Mouse (Mus musculus) ES-Bruce4 (cell line): ENCODE results near the gene Acvrl1. TPM values are rescaled to one million over a fixed set of nuclear protein-coding genes. Genes with fewer than 3 reads are reported as not detected.
A peak's percentile ranks its signal among the peaks of the same experiment; 100 is the strongest.

ENCODE experiments used
- H3K27ac ChIP-seq: 2 replicates; pipeline ENCODE4 v1.5.1; 2012; ENCODE audit warnings: low read length, inconsistent platforms; ENCODE audit not compliant: insufficient read depth
- H3K27me3 ChIP-seq: 2 replicates; pipeline ENCODE4 v1.6.1; 2012; ENCODE audit warnings: mild to moderate bottlenecking, low read length, inconsistent platforms; ENCODE audit not compliant: control insufficient read depth, poor library complexity, insufficient read depth, severe bottlenecking
- H3K36me3 ChIP-seq: 2 replicates; pipeline ENCODE4 v1.6.1; 2012; ENCODE audit warnings: inconsistent platforms, mild to moderate bottlenecking, low read length, moderate library complexity; ENCODE audit not compliant: control insufficient read depth, poor library complexity, insufficient read depth, severe bottlenecking
- H3K4me1 ChIP-seq: one replicate; pipeline ENCODE4 v1.8.1; 2011; ENCODE audit warnings: low read length; ENCODE audit not compliant: control insufficient read depth, insufficient read depth
- H3K4me3 ChIP-seq: 2 replicates; pipeline ENCODE4 v1.5.1; 2011; ENCODE audit warnings: low read depth, mild to moderate bottlenecking, low read length
- H3K9ac ChIP-seq: 2 replicates; pipeline ENCODE4 v1.6.1; 2012; ENCODE audit warnings: low read depth, mild to moderate bottlenecking, inconsistent platforms; ENCODE audit not compliant: poor library complexity, severe bottlenecking
- H3K9me3 ChIP-seq: replicated peaks from 2 replicates; pipeline ENCODE4 v1.6.1; 2012; ENCODE audit warnings: mild to moderate bottlenecking, low read length, inconsistent platforms; ENCODE audit not compliant: control insufficient read depth, poor library complexity, insufficient read depth, severe bottlenecking
- CTCF ChIP-seq: IDR thresholded peaks from one replicate; pipeline ENCODE4 v1.8.1; 2011; ENCODE audit warnings: low read depth, low read length
- EP300 ChIP-seq: IDR thresholded peaks from 2 replicates; pipeline ENCODE4 v1.6.1; 2011; ENCODE audit warnings: low read depth, low read length; ENCODE audit not compliant: insufficient read depth
- POLR2A ChIP-seq: IDR thresholded peaks from one replicate; pipeline ENCODE4 v1.8.1; 2011; ENCODE audit warnings: low read length; ENCODE audit not compliant: insufficient read depth
- polyA plus RNA-seq: library from polyadenylated mRNA; stranded (reverse); fragments of >200 nt; gene quantifications from 2 replicates; pipeline ENCODE4 v1.2.4, GENCODE M21; 2011; ENCODE audit warnings: low read depth; ENCODE audit not compliant: missing spikeins, insufficient read depth, insufficient read length

Acvrl1 gene
- polyA plus RNA-seq, 1 experiment: 2.7 TPM

DNA sequence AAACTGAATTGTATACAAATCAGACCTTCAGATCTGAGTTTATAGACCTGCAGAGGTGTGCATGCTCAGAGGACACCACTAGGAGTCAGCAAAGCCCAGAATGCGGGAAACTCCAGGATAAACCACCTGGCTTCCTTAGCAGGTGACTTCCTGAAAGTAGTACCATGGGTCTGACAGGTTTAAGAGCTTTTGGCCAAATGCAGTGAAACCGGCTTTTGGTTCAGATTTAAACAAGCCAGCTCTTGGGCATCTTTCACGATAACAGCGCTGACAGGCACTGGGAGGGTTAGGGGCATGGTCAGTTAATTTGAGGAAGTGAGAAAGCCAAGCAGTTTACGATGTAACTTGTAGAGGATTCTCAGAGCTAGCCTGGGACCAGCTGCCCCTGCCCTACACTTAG lies 59.6 kb downstream of the Acvrl1 start:
- no peaks in the 10 kb centered on the region for H3K36me3 ChIP-seq

DNA sequence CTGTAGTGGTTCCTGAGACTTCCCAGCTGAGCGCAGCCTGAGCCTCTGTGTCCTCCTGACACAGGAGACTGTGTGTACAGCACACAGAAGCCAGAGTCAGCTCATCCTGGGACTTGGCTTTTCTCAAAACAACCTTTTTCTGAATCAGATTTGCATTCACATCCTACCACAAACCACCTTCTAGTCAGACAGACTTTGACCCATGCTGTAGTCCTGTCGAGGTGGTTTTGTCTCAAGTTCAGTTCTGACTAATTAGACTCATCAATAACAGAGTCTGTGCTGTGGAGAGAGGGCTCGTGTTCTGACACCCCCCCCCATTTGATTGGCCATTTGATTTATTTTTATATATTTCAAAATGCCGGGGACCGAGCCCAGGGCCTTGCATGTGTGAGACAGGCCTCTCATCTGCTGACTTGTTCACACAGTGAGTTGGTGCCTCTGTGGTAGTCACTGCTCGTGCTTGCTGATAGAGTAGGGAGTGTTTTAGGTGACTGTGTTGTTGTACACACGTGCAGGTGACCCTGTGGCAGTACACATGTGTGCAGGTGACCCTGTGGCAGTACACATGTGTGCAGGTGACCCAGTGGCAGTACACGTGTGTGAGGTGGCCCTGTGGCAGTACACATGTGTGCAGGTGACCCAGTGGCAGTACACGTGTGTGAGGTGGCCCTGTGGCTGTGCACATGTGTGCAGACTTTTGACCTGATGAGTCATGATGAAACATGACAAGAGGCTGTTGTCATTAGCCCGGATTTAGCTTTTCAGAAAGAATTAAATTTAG lies 61.8 kb downstream of the Acvrl1 start:
- no peaks in the 10 kb centered on the region for H3K27me3 ChIP-seq
- no peaks in the 10 kb centered on the region for H3K9me3 ChIP-seq
- no peak overlapping the region for H3K27ac ChIP-seq
- no peak overlapping the region for H3K9ac ChIP-seq
- no peak overlapping the region for H3K4me3 ChIP-seq
- peaks cover 6% of the 10 kb centered on the region; the same call in 1 of the 2 replicates for H3K36me3 ChIP-seq
- H3K4me1 ChIP-seq: no peaks in the 10 kb centered on the region
- TF ChIP-seq CTCF (no peak), POLR2A (no peak), EP300 (no peak)

More for the DNA sequence above, 59.6 kb downstream of the Acvrl1 start:
- Histone ChIP-seq H3K9ac (no peak overlapping the region), H3K4me3 (no peak overlapping the region), H3K27ac (no peak overlapping the region), H3K4me1 (no peaks in the 10 kb centered on the region), H3K27me3 (no peaks in the 10 kb centered on the region), H3K9me3 (no peaks in the 10 kb centered on the region)
- no peak for TF ChIP-seq POLR2A
- peak; percentile 17 for TF ChIP-seq CTCF
- no peak for TF ChIP-seq EP300

- TF ChIP-seq EP300 (no peak), CTCF (no peak), POLR2A (no peak)
- H3K4me3 ChIP-seq: no peak overlapping the region
- H3K9ac ChIP-seq: no peak overlapping the region
- H3K27me3 ChIP-seq: no peaks in the 10 kb centered on the region
- H3K27ac ChIP-seq: no peak overlapping the region
- H3K9me3 ChIP-seq: no peaks in the 10 kb centered on the region
- H3K36me3 ChIP-seq: peaks cover 6% of the 10 kb centered on the region; the same call in 1 of the 2 replicates
- no peaks in the 10 kb centered on the region for H3K4me1 ChIP-seq
These were observed 62.4 kb downstream of the Acvrl1 start for GRCm38 (mm10) chr15:101190762-101191150.

GRCm38 (mm10) chr15:101191459-101192259 lies 63.3 kb downstream of the Acvrl1 start:
- Histone ChIP-seq H3K27me3 (no peaks in the 10 kb centered on the region), H3K9me3 (no peaks in the 10 kb centered on the region), H3K27ac (no peak overlapping the region), H3K9ac (no peak overlapping the region), H3K4me3 (no peak overlapping the region), H3K4me1 (no peaks in the 10 kb centered on the region), H3K36me3 (peaks cover 6% of the 10 kb centered on the region; the same call in 1 of the 2 replicates)
- TF ChIP-seq CTCF (no peak), EP300 (no peak), POLR2A (no peak)

DNA sequence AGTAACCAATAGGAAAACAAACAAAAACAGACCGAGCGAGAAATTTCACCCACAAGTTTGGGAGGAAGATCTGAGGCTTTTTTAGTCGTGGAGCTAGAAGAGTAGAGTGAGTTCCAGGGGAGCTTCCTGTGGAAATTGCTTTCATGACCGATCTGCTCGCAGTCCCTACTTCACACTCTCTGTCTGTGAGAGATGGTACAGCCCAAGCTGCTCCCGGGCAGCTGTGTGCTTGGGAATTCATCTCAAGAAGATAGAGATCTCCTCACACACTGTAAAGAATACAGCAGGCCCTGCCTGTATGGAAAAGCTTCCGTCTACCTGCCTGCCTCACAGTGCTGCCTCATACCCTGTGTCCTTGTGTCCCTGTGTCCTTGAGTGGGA lies 63.9 kb downstream of the Acvrl1 start:
- no peaks in the 10 kb centered on the region for H3K4me1 ChIP-seq
- peaks cover 6% of the 10 kb centered on the region; the same call in 1 of the 2 replicates for H3K36me3 ChIP-seq
- no peak for TF ChIP-seq POLR2A
- H3K4me3 ChIP-seq: no peak overlapping the region
- no peaks in the 10 kb centered on the region for H3K9me3 ChIP-seq
- no peak overlapping the region for H3K27ac ChIP-seq
- H3K9ac ChIP-seq: no peak overlapping the region
- no peaks in the 10 kb centered on the region for H3K27me3 ChIP-seq

- Histone ChIP-seq H3K27ac (no peak overlapping the region), H3K36me3 (peaks cover 6% of the 10 kb centered on the region; the same call in 1 of the 2 replicates), H3K9ac (no peak overlapping the region), H3K4me3 (no peak overlapping the region), H3K9me3 (no peaks in the 10 kb centered on the region), H3K4me1 (no peaks in the 10 kb centered on the region), H3K27me3 (no peaks in the 10 kb centered on the region)
- no peak for TF ChIP-seq POLR2A
These were observed 64.3 kb downstream of the Acvrl1 start for GRCm38 (mm10) chr15:101192651-101193050.
